Mouse (Mus musculus) layer of hippocampus, adult 2 months (tissue): ENCODE results near the gene Hbb-bh2. TPM values are rescaled to one million over a fixed set of nuclear protein-coding genes. Genes with fewer than 3 reads are reported as not detected.
"Not testable (repeated sequence)": the region's sequence is repeated elsewhere in the genome, so short reads cannot be mapped to it uniquely, and the experiment has no call there.

Experiments
- DNase-seq, 2 experiments: peaks; one replicate each; pipeline ENCODE4 v3.0.0; 2022; ENCODE audit warnings: low spot score in 2 of 2
- H3K27ac ChIP-seq: fragments of 200-600 bp; 2 replicates; pipeline ENCODE4 v1.8.1; 2022
- H3K4me3 ChIP-seq: fragments of 200-600 bp; 2 replicates; pipeline ENCODE4 v1.8.1; 2022; ENCODE audit warnings: mild to moderate bottlenecking
- CTCF ChIP-seq: fragments of 200-600 bp; conservative IDR thresholded peaks from 2 replicates; pipeline ENCODE4 v1.8.1; 2022; ENCODE audit warnings: antibody characterized with exemption, mild to moderate bottlenecking, moderate library complexity
- total RNA-seq, 2 experiments: library from RNA; stranded (reverse); gene quantifications; 2 replicates each; pipeline ENCODE4 v1.2.3; 2021

Hbb-bh2 gene
- total RNA-seq, 2 experiments from 2014 or later, result not detected

GRCm38 (mm10) chr7:103808971-103809800 lies 31.1 kb downstream of the Hbb-bh2 start:
- no peak overlapping the region for H3K27ac ChIP-seq
- no peak for DNase-seq
- no peak for TF ChIP-seq CTCF
- H3K4me3 ChIP-seq, result no peak overlapping the region

DNA sequence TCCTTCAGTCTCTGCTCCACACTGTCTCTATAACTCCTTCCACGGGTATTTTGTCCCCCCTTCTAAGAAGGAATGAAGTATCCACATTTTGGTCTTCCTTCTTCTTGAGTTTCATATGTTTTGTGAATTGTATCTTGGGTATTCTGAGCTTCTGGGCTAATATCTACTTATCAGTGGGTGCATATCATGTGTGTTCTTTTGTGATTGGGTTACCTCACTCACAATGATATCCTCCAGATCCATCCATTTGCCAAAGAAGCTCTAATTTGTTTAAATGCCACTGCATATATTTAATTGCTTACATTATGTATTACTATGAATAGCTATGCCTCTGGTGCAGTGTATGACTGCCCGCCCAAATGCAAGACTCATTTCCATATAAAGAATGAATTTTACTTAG lies 32.2 kb downstream of the Hbb-bh2 start:
- H3K4me3 ChIP-seq, DNase-seq, H3K27ac ChIP-seq: not testable (repeated sequence)

DNA sequence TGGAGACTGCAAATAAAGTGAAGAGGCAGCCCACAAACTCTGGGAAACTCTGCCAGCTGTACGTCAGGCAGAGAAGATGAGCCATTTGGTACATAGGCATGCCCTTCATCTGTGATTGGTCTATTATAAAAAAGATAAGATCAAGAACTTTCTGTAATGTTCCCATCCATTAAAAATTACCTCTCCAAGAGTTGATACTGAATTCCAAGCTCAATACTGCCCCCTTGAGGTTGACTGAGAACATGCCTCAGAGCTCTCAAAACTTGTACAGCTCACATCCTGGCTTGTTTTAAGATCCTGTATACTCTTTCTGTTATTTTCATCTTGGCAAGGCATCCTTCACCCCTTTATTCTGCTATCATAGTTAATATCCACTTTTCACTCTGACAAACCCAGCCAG lies 33.5 kb downstream of the Hbb-bh2 start:
- DNase-seq, result peak; percentile 4 to 40
- peak; percentile 83 for TF ChIP-seq CTCF
- Histone ChIP-seq H3K4me3 (no peak overlapping the region), H3K27ac (no peak overlapping the region)

DNA sequence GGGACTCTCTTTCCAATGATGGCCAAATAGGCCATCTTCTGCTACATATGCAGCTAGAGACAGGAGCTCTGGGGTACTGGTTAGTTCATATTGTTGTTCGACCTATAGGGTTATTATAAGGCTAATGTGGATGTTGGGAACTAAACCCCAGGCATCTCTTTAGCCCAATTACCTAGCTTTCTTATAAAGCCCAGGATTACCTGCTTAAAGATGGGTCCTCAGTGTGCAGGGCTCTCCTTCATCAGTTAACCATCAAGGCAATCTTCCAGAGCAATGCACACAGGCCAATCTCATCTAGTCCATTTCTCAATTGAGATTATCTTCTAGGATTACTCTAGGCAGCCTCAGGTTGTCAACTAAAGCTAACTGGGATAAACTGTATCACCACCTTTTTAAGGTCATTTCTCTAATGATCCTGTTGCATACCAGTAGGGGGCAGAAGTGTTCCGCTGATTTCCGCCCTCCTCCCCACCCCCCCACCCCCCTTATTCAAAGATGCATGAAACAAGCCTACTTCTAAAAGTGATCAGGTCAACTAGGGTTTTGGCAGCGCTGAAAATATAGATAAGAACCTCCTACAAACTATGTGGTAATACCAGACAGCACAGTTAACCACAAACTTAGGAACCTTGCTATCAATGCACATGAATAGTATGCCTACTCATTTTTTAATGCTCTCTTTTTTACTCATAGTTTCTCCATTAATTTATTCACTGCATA lies 47.5 kb downstream of the Hbb-bh2 start:
- DNase-seq, result no peak
- peak; percentile 42 for TF ChIP-seq CTCF
- no peak overlapping the region for H3K27ac ChIP-seq
- H3K4me3 ChIP-seq, result no peak overlapping the region

DNA sequence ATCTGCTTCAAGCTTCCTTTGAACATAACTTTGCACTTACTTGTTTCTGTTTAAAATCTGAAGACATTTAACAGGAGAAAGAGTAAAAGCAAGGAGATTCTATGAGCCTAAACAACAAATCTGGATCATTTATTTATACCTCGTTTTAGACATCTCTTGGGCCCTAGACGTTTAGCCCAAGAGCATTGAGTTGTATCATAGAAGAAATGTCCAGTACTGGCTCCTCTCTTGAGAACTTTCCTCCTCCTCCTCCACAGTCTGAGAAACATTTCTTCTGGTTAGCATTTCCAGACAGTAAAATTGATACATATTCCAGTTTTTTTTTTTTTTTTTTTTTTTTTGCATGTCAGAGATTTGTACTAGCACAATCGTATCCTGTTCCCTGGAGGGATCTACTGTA lies 48.6 kb downstream of the Hbb-bh2 start, which contains the start of gene Olfr67:
Gene Olfr67, minus strand, starts transcription at position 101 of the 400 bp plus-strand sequence.
- no peak for DNase-seq
- Histone ChIP-seq H3K27ac (no peak within 1 kb of the TSS), H3K4me3 (no peak within 1 kb of the TSS)
- no peak for TF ChIP-seq CTCF

Other genes starting within 250 kb of the Hbb-bh2 start
- gene Olfr619, start 239.9 kb downstream of the Hbb-bh2 start, total RNA-seq, result not detected
- gene Olfr620, start 228.0 kb downstream of the Hbb-bh2 start, total RNA-seq, result not detected
- not detected for gene Olfr622, start 197.8 kb downstream of the Hbb-bh2 start, total RNA-seq
- gene Olfr623, start 176.8 kb downstream of the Hbb-bh2 start, total RNA-seq, result not detected
- gene Olfr624, start 169.3 kb downstream of the Hbb-bh2 start, total RNA-seq, result under 1 TPM in 1 of 2 experiments, not detected in 1; 0.08 TPM
- not detected for gene Olfr625-ps1, start 157.8 kb downstream of the Hbb-bh2 start, total RNA-seq
- not detected for gene Olfr243, start 125.8 kb downstream of the Hbb-bh2 start, total RNA-seq
- not detected for gene Olfr628, start 110.1 kb downstream of the Hbb-bh2 start, total RNA-seq
- not detected for gene Olfr629, start 95.6 kb downstream of the Hbb-bh2 start, total RNA-seq
- gene Olfr630, start 83.2 kb downstream of the Hbb-bh2 start, total RNA-seq, result not detected
- not detected for gene Olfr69, start 68.9 kb downstream of the Hbb-bh2 start, total RNA-seq
- not detected for gene Olfr68, start 60.8 kb downstream of the Hbb-bh2 start, total RNA-seq
- gene Olfr67, start 48.7 kb downstream of the Hbb-bh2 start, total RNA-seq, result not detected
- gene Hbb-bt, start 26.5 kb downstream of the Hbb-bh2 start, total RNA-seq, result 10 to 100 TPM; 30.9 to 57.0 TPM
- 100 to 1,000 TPM; 322 to 529 TPM for gene Hbb-bs, start 12.4 kb downstream of the Hbb-bh2 start, total RNA-seq
- not detected for gene Hbb-bh1, start 2.6 kb upstream of the Hbb-bh2 start, total RNA-seq
- gene Hbb-y, start 12.7 kb upstream of the Hbb-bh2 start, total RNA-seq, result not detected
- not detected for gene Olfr66, start 45.7 kb upstream of the Hbb-bh2 start, total RNA-seq
- not detected for gene Olfr64, start 54.0 kb upstream of the Hbb-bh2 start, total RNA-seq
- not detected for gene Olfr65, start 63.0 kb upstream of the Hbb-bh2 start, total RNA-seq
- not detected for gene Olfr631, start 88.3 kb upstream of the Hbb-bh2 start, total RNA-seq
- gene Olfr632, start 93.8 kb upstream of the Hbb-bh2 start, total RNA-seq, result not detected
- not detected for gene Olfr633, start 103.9 kb upstream of the Hbb-bh2 start, total RNA-seq
- gene Olfr635, start 130.6 kb upstream of the Hbb-bh2 start, total RNA-seq, result under 1 TPM; 0.05 to 0.07 TPM
- gene Olfr638, start 158.2 kb upstream of the Hbb-bh2 start, total RNA-seq, result not detected
- under 1 TPM; 0.07 to 0.10 TPM for gene Olfr639, start 176.8 kb upstream of the Hbb-bh2 start, total RNA-seq
- gene Olfr640, start 185.1 kb upstream of the Hbb-bh2 start, total RNA-seq, result not detected
- gene Olfr641, start 194.9 kb upstream of the Hbb-bh2 start, total RNA-seq, result not detected
- gene Olfr642, start 212.1 kb upstream of the Hbb-bh2 start, total RNA-seq, result not detected
- not detected for gene 4930516K23Rik, start 220.9 kb upstream of the Hbb-bh2 start, total RNA-seq
- not detected for gene Olfr644, start 231.3 kb upstream of the Hbb-bh2 start, total RNA-seq
- not detected for gene Olfr645, start 244.9 kb upstream of the Hbb-bh2 start, total RNA-seq